Mouse (Mus musculus) limb, embryonic 12.5 days (tissue): ENCODE measurements at regions not wholly inside any gene's neighbourhood (a gene's known extent, or its start where the extent isn't known, plus 50 kb on each side); places are given as distances from the start of the nearest gene placed in this dataset.

Experiments used
- ATAC-seq: fragments of 200-750 bp; cut with Nextera tagmentation; 2 replicates; pipeline ENCODE4 v1.8.0; 2017; ENCODE audit warnings: low read depth, moderate TSS enrichment; ENCODE audit not compliant: insufficient number of reproducible peaks, insufficient read depth, low FRiP score, low TSS enrichment
- H3K27ac ChIP-seq: fragments of 300-500 bp; sonication (generic); 2 replicates; pipeline ENCODE4 v1.5.1; 2016; ENCODE audit warnings: mild to moderate bottlenecking, moderate library complexity
- H3K27me3 ChIP-seq: fragments of 300-500 bp; sonication (generic); 2 replicates; pipeline ENCODE4 v1.6.1; 2016; ENCODE audit warnings: mild to moderate bottlenecking, moderate library complexity
- H3K36me3 ChIP-seq: fragments of 300-500 bp; sonication (generic); 2 replicates; pipeline ENCODE4 v1.6.1; 2016; ENCODE audit warnings: mild to moderate bottlenecking, moderate library complexity
- H3K4me1 ChIP-seq: fragments of 300-500 bp; sonication (generic); replicated peaks from 2 replicates; pipeline ENCODE4 v1.6.1; 2016
- H3K4me2 ChIP-seq: fragments of 300-500 bp; sonication (generic); 2 replicates; pipeline ENCODE4 v1.6.1; 2016; ENCODE audit warnings: mild to moderate bottlenecking, moderate library complexity
- H3K4me3 ChIP-seq: fragments of 300-500 bp; sonication (generic); replicated peaks from 2 replicates; pipeline ENCODE4 v1.5.1; 2016; ENCODE audit warnings: mild to moderate bottlenecking
- H3K9ac ChIP-seq: fragments of 300-500 bp; sonication (generic); replicated peaks from 2 replicates; pipeline ENCODE4 v1.6.1; 2016; ENCODE audit warnings: mild to moderate bottlenecking, moderate library complexity
- H3K9me3 ChIP-seq: fragments of 300-500 bp; sonication (generic); 2 replicates; pipeline ENCODE4 v1.6.1; 2016; ENCODE audit warnings: mild to moderate bottlenecking, moderate library complexity
- WGBS: fragments of 180-500 bp; shearing (Covaris S2); methylation state at CpG from one replicate; pipeline ENCODE4 v1.1.7; 2016; 5-methylcytosine and 5-hydroxymethylcytosine counted together

DNA sequence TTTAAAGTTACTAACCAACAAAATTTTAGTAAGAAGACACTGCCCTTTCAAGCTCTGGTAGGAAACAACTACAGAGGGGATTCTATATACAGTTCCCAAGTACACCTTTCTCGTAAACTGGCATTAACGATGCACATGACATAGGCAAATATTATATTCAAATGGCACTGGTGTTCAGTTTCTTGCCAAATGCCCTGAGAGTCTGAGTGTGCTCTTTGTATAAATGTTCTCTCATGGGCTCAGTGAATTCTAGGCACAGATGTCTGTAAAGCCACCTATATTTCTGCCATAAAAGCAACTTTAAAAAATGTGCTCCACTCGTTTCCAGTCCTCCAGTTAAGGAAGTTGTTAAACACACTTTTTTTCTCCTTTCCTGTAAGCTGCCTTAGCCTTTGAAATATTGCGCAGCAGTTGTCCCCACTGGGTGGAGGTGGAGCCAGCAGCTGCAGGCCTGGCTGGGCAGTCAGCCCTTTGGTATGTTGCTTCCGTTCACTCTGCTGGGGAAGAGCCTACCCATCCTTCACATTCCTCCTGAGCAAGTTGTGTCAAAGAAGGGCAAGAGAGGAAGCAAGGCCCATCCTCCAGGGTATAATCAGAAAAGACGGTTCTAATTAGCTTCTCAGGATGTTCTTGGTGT lies 347.4 kb upstream of the Actbl2 start:
- ATAC-seq, result peak; percentile 85; the same call in 1 of the 2 replicates
- Histone ChIP-seq H3K27ac (peak overlapping the region; percentile 89), H3K4me1 (peaks cover 36% of the 10 kb centered on the region), H3K9ac (no peak overlapping the region), H3K9me3 (no peaks in the 10 kb centered on the region), H3K4me2 (peak overlapping the region; percentile 15), H3K27me3 (no peaks in the 10 kb centered on the region), H3K36me3 (no peaks in the 10 kb centered on the region), H3K4me3 (no peak overlapping the region)
- 10% methylated on average over 6 of the region's 6 CpGs for WGBS

- ATAC-seq, result no peak
- Histone ChIP-seq H3K4me1 (peaks cover 25% of the 10 kb centered on the region), H3K9ac (no peak overlapping the region), H3K27ac (no peak overlapping the region), H3K4me2 (no peak overlapping the region), H3K4me3 (no peak overlapping the region), H3K27me3 (no peaks in the 10 kb centered on the region), H3K9me3 (no peaks in the 10 kb centered on the region), H3K36me3 (no peaks in the 10 kb centered on the region)
- 88% methylated on average over 7 of the region's 7 CpGs for WGBS
Observed at GRCm38 (mm10) chr13:110911866-110912265, 342.9 kb upstream of the Actbl2 start.

GRCm38 (mm10) chr13:110913177-110913576 lies 341.6 kb upstream of the Actbl2 start:
- no peak overlapping the region for H3K27ac ChIP-seq
- WGBS, result 82% methylated on average over 4 of the region's 4 CpGs
- H3K9me3 ChIP-seq, result no peaks in the 10 kb centered on the region
- H3K9ac ChIP-seq, result no peak overlapping the region
- no peak overlapping the region for H3K4me2 ChIP-seq
- ATAC-seq, result no peak
- peaks cover 12% of the 10 kb centered on the region for H3K4me1 ChIP-seq
- H3K36me3 ChIP-seq, result no peaks in the 10 kb centered on the region
- H3K4me3 ChIP-seq, result no peak overlapping the region
- no peaks in the 10 kb centered on the region for H3K27me3 ChIP-seq

DNA sequence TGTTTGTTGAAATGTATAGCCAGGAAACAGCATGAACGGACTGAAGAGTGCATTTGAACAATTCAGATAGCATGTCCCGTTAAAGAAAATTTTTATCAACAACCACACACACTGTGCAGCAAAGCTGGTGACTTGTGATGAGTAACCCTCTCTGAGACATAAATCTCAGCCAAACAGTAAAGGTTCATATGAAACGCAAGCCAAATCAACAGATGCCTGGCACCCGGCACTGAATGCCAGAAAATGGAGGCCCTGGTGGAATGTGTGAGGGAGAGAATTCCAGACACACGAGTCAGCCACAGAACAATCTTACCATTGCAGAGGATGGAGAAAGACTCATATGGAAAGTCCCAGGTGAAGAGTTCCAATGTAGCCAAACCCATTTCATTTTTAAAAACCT lies 341.1 kb upstream of the Actbl2 start:
- H3K4me2 ChIP-seq, result no peak overlapping the region
- WGBS, result 73% methylated on average over 5 of the region's 5 CpGs
- no peaks in the 10 kb centered on the region for H3K9me3 ChIP-seq
- no peak overlapping the region for H3K4me3 ChIP-seq
- no peak overlapping the region for H3K27ac ChIP-seq
- H3K4me1 ChIP-seq, result peaks cover 6% of the 10 kb centered on the region
- no peaks in the 10 kb centered on the region for H3K27me3 ChIP-seq
- H3K36me3 ChIP-seq, result no peaks in the 10 kb centered on the region
- no peak overlapping the region for H3K9ac ChIP-seq
- no peak for ATAC-seq

DNA sequence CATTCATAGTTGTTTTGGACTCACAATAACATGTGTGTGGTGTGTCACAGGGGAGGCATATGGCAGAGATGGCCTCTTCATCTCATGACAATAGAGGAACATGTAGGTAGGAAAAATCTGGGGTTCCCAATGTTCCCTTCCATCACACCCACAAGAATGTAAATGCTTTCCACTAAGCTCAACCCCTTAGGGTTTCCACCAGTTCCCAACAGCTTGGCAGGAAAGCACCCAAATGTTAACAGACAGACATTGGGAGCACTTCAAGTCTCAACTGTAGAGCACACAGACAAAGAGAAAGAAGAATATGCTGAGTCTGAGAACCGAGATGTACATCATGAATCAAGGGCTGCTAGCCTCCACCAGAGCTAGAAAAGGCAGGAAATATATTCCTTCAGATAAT lies 339.7 kb upstream of the Actbl2 start:
- Histone ChIP-seq H3K9ac (no peak overlapping the region), H3K4me2 (no peak overlapping the region), H3K27ac (no peak overlapping the region), H3K27me3 (no peaks in the 10 kb centered on the region), H3K36me3 (no peaks in the 10 kb centered on the region), H3K4me1 (no peaks in the 10 kb centered on the region), H3K4me3 (no peak overlapping the region), H3K9me3 (no peaks in the 10 kb centered on the region)
- WGBS, result 79% methylated on average over 1 of the region's 1 CpGs
- ATAC-seq, result no peak

- H3K4me1 ChIP-seq, result no peaks in the 10 kb centered on the region
- no peak overlapping the region for H3K4me2 ChIP-seq
- H3K4me3 ChIP-seq, result no peak overlapping the region
- WGBS, result 91% methylated on average over 5 of the region's 5 CpGs
- H3K36me3 ChIP-seq, result no peaks in the 10 kb centered on the region
- no peaks in the 10 kb centered on the region for H3K27me3 ChIP-seq
- no peak overlapping the region for H3K9ac ChIP-seq
- H3K27ac ChIP-seq, result no peak overlapping the region
- no peak for ATAC-seq
- H3K9me3 ChIP-seq, result no peaks in the 10 kb centered on the region
Observed at GRCm38 (mm10) chr13:110923936-110924335, 330.9 kb upstream of the Actbl2 start.

DNA sequence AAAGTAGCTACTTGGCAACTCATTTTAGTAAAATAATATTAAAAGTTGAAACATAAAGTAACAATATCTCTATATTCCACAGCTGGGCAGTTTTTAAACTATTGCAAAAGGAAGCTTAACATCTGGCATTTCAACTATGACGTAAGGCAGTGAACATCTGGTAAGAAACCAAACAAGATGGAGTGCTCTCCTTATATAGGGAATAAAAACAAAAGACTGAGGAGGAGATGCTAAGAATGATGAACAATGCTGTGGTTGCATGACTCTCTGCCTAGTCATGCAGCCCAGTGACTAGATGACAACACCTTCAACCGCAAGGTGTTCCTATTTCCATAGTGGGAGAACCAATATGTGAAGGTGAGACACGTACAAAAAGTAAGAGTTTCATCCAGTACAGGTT lies 329.9 kb upstream of the Actbl2 start:
- Histone ChIP-seq H3K4me3 (no peak overlapping the region), H3K4me1 (no peaks in the 10 kb centered on the region), H3K4me2 (no peak overlapping the region), H3K9ac (no peak overlapping the region), H3K27me3 (no peaks in the 10 kb centered on the region), H3K36me3 (no peaks in the 10 kb centered on the region), H3K9me3 (no peaks in the 10 kb centered on the region), H3K27ac (no peak overlapping the region)
- WGBS, result 84% methylated on average over 3 of the region's 3 CpGs
- ATAC-seq, result no peak

DNA sequence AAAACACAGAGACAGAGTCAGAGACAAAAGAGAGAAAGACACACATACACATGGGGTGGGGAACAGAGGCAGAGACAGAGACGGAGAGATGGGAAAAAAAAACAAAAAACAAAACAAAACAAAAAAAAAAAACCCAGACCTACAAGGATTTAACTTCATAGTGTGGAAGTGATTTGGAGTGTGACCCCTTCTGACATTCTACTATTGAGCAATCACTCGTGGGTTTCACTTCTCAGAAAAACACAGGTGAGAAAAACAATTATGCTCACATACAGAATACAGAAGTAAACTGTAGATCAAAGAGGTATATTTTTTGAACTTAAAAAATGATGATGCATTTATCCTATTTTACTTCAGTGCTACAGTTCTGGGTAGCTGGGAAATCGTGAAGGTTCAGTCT lies 326.7 kb upstream of the Actbl2 start:
- Histone ChIP-seq H3K4me3 (no peak overlapping the region), H3K9ac (no peak overlapping the region), H3K4me1 (no peaks in the 10 kb centered on the region), H3K27me3 (no peaks in the 10 kb centered on the region), H3K4me2 (no peak overlapping the region), H3K36me3 (no peaks in the 10 kb centered on the region), H3K9me3 (no peaks in the 10 kb centered on the region), H3K27ac (no peak overlapping the region)
- ATAC-seq, result no peak
- WGBS, result 78% methylated on average over 3 of the region's 3 CpGs

DNA sequence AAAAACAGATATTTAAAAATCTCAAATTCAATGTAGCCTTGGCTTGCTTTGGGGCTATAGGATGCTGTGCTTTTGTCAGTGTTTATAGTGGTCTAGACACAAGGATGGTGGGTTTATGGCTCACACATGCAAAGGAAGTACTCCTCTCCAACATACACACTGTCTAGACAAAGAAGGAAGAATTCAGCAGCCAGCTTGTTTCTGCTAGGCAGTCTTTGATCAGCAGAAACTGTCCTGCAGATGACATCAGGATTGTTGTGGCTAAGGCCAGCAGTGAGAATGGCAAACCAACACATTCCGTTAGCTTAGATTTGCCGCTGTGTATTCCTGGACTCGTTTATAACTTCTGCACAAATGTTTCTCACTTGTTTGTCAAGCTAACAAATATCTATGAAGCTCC lies 325.9 kb upstream of the Actbl2 start:
- H3K27me3 ChIP-seq, result no peaks in the 10 kb centered on the region
- WGBS, result 76% methylated on average over 3 of the region's 3 CpGs
- no peak overlapping the region for H3K27ac ChIP-seq
- H3K4me2 ChIP-seq, result no peak overlapping the region
- no peaks in the 10 kb centered on the region for H3K36me3 ChIP-seq
- no peaks in the 10 kb centered on the region for H3K4me1 ChIP-seq
- no peak for ATAC-seq
- H3K9ac ChIP-seq, result no peak overlapping the region
- no peaks in the 10 kb centered on the region for H3K9me3 ChIP-seq
- H3K4me3 ChIP-seq, result no peak overlapping the region

DNA sequence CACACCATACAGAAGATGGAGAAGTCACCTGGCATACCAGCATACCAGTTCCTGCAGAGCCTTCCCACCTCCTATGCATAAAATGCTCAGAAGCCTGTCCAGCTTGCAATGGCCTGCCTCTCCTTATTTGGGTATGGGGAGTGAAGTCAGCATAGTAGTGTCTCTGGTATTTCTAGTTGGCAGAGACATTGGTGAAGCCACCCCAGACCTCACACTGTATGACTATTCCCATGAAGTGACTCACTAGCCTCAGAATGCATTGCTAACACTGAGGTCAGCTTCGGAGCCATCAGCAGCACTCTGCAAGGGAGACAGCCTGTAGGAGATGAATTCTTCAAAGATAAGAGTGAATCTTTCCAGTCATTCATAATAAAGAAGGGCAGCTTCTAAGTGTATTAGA lies 325.2 kb upstream of the Actbl2 start:
- H3K9me3 ChIP-seq, result no peaks in the 10 kb centered on the region
- no peak overlapping the region for H3K4me2 ChIP-seq
- no peaks in the 10 kb centered on the region for H3K36me3 ChIP-seq
- H3K4me1 ChIP-seq, result no peaks in the 10 kb centered on the region
- H3K27me3 ChIP-seq, result no peaks in the 10 kb centered on the region
- WGBS, result 90% methylated on average over 1 of the region's 1 CpGs
- ATAC-seq, result no peak
- H3K4me3 ChIP-seq, result no peak overlapping the region
- H3K9ac ChIP-seq, result no peak overlapping the region
- H3K27ac ChIP-seq, result no peak overlapping the region

GRCm38 (mm10) chr13:110941587-110941986 lies 313.2 kb upstream of the Actbl2 start:
- H3K4me3 ChIP-seq, result no peak overlapping the region
- no peak overlapping the region for H3K27ac ChIP-seq
- ATAC-seq, result no peak
- H3K27me3 ChIP-seq, result no peaks in the 10 kb centered on the region
- H3K36me3 ChIP-seq, result no peaks in the 10 kb centered on the region
- H3K4me1 ChIP-seq, result peaks cover 11% of the 10 kb centered on the region
- 74% methylated on average over 1 of the region's 1 CpGs for WGBS
- no peaks in the 10 kb centered on the region for H3K9me3 ChIP-seq
- H3K9ac ChIP-seq, result no peak overlapping the region
- no peak overlapping the region for H3K4me2 ChIP-seq

DNA sequence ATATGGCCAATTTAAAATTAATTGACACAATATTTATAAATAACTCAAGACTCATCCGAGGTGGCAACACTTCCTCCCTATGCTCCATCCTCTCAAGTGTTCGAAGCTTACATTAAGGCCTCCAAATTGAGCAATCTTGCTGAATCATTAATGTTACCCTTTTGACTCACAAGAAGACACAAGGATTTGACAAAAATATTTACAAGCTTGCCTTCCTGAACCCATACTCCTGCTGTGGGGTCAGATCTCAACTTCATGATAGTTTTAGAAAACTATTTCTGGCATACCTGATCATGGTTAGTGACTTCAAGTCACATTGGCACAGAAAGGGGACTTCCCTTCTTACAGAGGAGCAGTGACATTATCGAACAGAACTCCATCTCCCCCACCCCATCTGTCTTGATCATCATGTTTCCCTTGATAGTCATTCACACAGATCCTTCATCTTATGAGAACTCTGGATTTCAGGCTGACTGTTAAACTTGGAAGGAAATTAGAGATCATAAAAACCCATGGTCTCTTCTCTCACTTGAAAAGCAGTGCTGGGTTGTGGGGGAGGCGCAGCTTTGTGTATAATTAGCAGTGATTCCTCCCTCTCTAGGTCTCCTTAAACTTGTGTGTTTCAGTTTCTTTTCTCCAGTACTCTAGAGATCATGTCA lies 311.7 kb upstream of the Actbl2 start:
- Histone ChIP-seq H3K4me1 (peaks cover 11% of the 10 kb centered on the region), H3K9me3 (no peaks in the 10 kb centered on the region), H3K36me3 (no peaks in the 10 kb centered on the region), H3K27me3 (no peaks in the 10 kb centered on the region), H3K27ac (no peak overlapping the region), H3K9ac (no peak overlapping the region), H3K4me3 (no peak overlapping the region), H3K4me2 (no peak overlapping the region)
- 68% methylated on average over 4 of the region's 4 CpGs for WGBS
- no peak for ATAC-seq
